Mouse (Mus musculus) kidney, adult 18-20 months (tissue): ENCODE results near the gene Usp42.

Experiments
- DNase-seq: peaks from one replicate; pipeline ENCODE4 v3.0.0; 2021

Gene Usp42

DNA sequence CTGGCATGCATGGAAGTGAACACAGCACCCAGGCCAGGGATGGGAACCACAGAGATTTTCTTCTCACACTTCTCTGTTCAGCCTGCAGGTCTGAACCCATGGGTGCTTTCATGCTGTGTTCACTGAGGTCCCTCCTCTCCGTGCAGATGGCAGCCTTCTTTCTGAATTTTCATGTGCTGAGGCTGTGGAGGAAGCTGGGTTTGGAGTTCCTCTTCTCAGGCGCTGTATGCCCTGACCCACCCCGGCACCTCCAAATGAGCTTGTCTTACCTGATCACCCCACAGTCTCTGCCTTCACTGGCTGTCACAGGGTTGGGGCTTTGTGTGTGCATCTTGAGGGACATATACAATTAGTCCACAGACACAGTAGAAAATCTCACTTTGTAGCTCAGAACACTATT, 44.5 kb downstream of the Usp42 start:
- DNase-seq, result no peak

DNA sequence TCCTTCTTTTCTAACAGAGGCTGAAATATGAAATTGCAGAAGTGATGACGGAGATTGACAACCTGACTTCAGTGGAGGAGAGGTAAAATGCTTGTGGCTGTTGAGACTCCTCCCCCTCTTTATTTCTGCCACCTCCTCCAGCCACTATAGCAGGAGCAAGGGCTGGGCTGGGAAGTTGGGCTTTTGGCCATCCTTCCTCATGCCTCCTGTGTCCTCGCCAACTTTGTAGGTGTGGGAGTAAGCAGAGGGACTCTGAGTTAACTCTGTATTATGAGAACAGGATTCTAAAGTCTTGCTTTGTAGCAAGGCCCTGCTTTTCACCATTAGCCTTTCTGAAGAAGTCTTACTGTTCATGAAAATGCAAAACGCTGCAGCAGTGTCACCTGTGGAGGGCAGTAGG, 45.6 kb downstream of the Usp42 start:
- no peak for DNase-seq

DNA sequence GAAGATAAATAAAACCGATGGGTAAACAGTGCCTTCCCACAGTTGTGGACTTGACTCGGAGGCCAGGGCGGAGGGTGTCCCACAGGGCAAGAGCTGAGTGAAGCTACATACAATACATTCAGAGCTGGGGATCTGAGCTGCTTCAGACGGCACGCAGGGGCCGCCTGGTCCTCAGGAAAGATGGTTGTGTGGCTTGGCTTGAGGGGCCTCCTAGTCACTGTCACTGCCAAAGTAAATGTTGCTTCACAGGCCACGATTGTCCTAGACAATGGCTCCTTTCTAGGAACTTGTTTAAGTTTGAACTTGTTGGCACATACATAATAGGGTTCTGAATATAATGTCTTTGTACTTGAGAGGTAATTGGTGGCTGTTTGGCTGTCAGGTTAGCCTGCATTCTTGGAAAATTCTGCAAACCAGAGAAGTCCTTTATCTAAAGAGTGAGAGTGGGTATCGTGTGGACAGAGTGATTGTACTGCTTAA, 47.1 kb downstream of the Usp42 start:
- DNase-seq, result no peak

DNA sequence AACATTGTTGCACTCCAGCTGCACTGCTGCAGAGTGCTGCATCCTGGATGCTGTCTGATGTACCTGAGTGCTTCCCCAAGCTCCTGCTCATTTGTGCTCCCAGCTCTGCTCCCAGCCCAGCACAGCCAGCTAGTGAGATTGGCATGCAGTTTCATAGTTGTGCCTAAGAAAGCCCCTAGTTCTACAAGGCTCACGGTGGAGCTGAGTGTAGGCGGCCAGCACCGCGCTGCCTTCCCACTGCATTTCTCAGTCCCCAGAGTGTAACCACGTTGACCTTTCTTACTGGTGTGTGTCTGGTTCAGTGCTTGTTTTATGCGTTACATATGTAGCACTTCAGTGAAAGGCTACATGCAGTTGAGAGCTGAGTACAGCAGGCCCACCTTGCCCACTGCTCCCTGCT, 48.4 kb downstream of the Usp42 start:
- no peak for DNase-seq

DNA sequence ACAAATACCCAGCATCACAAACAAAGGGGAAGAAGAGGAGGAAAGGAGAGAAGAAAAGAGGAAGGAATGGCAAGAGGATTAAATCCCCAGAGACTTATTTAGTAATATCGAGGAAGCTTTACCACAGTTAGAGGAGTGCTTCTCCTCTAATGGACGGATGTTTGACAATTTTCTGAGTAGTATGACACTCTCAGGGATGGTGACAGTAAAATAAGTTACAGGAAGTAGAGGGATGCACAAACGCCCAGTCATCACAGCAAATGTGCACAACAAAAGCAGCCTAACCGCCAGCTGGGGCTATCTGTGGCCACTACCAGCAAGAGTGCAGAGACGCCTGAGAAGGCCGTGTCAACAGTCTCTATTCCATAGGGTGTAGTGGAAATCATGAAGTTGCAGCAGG, 52.4 kb downstream of the Usp42 start:
- DNase-seq, result no peak

DNA sequence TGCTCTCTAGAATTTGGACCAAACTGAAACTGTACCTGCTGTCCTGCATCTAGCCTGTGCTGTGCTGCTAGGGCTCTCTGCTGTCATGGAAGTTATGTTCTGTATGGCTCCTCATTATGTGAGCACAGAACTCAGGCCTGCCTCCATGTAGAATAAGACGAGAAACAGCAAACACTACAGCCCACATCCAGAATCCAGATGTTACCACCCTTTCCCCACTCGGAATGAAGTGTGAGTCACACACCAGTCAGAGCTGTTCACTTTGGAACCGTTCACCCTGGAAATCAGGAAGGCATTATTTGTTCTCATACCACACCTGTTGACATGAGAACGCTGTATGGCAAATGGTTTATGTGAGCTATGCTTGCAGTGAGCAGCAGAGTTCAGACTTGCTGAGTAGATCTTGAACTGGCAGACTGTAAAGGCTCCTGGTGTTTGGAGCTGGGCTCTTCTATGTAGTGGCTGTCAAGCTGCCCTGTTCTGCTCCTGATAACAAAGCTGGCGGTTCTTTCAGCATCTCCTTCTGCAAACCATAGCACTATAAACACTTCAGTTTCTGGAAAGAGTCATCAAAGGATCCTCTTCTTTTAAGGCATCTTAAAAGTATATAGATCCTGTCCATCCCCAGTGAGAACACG, 53.3 kb downstream of the Usp42 start:
- no peak for DNase-seq

DNA sequence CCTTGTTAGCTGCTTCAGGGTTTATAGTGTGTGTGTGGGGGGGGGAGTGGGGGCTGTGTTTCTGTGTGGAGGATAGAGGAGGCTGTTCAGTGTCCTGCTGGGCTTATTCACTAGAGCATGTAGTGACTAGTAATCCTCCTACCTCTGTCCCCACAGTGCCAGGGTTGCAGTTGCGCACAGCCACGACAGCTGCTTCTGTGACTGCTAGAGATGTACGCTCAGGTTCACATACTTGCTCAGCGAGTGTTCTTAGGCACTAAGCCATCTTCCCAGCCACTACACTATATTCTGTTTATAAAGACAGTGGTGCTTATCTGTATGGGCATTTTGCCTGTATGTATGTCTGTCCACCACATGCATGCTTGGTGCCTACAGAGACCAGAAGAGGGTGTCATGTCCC, 54.7 kb downstream of the Usp42 start:
- no peak for DNase-seq

DNA sequence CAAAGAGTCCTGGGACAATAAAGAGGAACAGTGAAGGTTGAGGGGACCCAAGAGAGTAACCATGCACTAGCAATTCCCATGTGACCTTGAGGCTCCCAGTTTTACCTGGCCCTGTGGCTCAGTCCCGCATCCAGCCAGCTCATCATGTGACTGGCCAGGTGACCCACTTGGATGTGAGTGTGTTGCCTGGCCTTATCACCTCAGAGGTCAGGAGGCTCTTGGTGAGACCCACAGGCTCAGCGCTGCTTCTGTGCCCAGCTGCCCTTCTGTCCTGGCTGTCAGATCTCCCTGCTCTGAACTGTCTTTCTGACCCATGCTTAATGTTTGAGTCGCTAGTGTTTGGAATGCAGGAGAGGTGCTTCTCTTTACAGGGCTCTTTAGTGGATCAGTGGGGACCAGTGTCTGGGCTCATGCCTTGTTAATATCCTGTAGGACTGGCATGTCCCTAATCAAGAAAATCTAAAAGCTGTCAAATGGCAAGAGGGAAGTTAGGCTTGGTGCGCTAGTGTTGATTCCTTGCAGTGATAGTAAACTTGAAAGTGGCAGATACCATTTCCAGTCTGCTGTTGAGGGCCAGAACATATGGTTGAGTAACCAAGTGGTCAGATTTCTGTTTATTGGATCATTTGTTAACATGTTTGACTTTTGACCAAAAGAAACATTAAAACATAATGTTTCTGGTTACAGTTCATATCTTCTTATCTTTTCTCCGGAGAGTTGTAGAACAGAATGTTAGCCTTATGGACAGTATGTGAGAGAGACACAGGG, 55.7 kb downstream of the Usp42 start:
- DNase-seq, result no peak

DNA sequence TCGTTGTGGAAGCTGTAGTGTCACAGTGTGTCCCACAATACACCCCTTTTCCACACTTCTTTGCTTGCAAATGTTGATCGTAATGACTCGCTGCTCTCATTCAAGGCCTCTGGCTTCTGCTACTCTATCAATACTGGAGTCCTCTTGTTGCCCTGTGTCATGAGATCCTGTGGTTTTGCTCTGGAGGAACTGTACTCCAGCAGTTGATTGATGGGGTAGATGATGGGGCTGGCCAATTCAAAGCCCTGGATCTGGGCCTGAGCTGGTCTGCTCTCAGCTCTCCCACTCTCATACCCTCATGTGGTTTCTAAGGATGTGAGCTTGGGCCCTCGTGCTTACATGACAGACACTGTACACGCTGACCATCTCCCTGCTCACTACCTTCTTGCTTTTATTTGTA, 57.5 kb downstream of the Usp42 start:
- no peak for DNase-seq

DNA sequence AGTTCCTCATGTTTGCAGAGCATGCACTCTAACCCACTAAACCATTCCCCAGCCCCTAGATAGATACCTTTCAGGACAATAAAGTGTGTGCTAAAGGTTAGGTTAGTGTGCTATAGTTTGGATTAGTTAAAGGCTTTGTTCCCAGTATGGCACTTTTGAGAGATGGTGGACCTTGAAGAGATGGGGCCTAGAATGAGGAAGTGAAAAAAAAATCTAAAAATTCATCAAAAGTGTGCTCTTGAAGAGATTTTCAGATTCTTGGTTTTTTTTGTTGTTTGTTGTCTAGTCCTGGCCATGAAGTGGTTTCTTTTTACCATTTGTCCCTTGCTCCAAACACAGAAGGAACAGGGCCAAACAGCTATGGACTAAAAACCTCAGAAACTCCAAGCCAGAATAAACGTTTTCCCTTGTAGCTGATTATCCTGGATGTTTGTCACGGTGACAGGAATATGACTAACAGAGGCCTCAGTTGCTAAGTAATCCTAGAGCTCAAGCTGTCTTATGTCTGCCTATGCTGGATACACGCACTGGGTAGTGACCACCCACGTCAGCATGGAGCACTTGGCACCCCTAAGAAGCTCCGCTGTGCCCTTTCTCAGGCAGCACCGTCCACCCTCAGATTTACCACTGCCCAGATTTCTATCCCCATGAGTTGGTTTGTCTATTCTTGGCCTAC, 61.2 kb downstream of the Usp42 start:
- no peak for DNase-seq

DNA sequence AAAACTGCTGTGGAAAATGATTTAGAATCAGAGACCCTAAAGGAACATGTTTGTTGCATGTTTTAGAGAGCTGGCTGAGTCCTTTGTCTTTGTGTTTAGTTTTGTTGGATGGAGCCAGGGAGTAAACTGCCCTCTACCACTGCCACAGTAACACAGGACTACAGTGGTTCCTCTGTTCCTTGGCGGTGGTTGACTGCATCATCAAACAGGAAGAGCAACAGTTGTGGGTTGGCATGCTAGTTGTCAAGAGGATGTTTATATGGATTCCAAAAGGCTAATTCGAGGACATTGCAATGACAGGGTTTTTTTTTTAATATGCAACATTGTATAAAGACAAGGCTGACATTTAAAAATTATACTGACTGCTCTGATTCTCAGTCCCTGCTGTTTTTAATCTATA, 62.2 kb downstream of the Usp42 start:
- DNase-seq, result no peak

DNA sequence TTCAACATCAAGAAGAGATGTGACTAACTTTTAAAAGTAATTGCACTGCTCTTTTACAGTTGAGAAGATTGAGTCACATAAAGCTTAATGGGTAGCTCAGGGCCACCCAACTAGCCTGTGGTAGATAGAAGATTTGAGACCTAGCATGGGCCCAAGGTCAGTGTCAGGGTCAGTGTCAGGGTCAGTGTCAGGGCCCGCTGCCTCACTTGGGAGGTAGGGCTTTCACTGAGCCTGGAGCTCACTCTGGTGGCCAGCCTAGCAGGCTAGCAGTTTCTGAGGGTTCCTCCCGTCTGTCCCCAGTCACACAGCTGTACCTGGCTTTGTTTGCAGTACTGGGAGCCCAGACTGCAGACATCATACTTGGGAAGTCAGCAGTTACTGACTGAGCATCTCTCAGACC, 62.7 kb downstream of the Usp42 start:
- DNase-seq, result no peak

DNA sequence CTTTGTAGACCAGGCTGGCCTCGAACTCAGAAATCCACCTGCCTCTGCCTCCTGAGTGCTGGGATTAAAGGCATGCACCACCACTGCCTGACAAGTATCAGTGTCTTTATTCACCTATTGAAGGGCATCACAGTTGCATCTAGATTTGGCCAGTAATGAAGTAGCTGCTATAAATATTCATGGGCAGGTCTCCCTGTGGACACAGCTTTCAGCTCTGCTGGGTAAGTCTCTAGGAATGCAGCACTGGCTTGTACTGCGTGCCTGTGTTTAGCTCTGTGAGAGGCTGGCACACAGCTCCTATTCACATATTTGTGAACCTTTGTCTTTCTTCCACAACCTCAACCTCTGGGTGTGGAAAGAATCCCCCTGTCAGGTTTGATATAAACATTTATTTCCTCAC, 63.2 kb downstream of the Usp42 start:
- DNase-seq, result no peak

DNA sequence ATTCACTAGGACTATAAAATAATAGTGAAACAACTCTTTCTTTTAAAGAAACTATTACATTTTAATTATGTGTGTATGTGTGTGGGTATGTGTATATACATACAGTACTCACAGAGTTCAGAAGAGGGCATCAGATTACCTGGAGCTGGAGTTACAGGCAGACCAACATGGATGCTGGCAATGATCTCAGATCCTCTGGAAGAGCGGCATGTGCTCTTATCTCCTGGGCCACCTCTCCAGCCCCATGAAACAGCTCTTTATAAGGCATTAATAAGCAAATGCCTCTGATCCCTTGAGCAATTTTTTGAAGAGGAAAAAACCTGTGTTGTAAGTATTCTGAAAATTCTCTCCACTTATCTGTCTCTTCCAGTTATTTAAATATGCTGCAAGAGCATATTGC, 66.1 kb downstream of the Usp42 start:
- no peak for DNase-seq

DNA sequence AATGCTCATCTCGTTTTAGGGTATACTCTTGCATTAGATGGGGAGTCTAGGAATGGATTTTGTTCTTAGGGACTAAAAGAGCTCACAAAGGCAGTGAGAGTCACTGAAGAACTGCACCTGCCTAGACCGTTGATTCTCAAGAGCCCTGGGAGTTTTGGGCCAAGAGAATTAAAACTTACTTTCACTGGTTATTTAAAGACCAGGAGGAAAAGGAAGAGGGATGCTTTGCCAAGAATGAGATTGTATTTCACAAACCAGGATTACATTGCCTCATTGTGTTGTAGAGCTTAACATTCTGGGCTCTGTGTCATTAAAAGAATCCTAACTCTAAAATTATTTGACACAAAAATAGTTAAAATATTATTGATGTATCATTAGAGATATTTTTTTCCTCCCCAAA, 66.5 kb downstream of the Usp42 start:
- DNase-seq, result no peak

DNA sequence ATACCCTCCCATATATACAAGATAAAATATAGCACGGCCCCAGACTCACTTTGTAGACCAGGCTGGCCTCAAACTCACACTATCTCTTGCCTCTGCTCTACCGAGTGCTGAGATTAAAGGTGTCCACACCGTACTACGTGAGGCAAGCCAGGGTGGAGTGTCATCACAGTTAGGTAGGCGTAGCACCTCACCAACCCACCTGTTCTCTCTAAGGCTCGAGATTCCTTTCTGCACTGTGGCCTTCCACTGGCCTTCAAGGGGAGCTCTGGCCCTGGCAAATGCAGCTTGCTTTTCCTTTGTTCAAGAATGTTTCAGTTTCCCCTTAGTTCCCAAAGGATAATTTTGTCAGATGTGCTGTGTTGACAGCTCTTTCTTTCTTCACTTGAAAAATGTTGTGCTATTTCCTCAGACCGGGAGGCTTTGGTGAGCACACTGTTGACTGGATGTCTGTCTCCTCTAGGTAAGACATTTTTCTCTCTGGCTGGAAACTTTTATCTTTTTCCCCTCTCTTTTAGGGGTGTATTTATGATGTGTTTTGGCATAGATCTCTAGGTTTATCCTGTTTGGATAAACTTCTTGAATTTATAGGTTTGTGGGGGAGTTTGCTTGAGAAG, 68.9 kb downstream of the Usp42 start:
- DNase-seq, result no peak
